Mouse (Mus musculus) forebrain, embryonic 15.5 days (tissue): Measurements from ENCODE around the gene Mok. TPM values are rescaled to one million over a fixed set of nuclear protein-coding genes. Genes with fewer than 3 reads are reported as not detected.

ENCODE experiments used
- ATAC-seq: fragments of 200-750 bp; cut with Nextera tagmentation; replicated peaks from 2 replicates; pipeline ENCODE4 v1.8.0; 2017; ENCODE audit warnings: mild to moderate bottlenecking, moderate TSS enrichment, moderate library complexity
- H3K27ac ChIP-seq: fragments of 300-500 bp; sonication (generic); replicated peaks from 2 replicates; pipeline ENCODE4 v1.5.1; 2015; ENCODE audit warnings: mild to moderate bottlenecking, inconsistent platforms
- H3K27me3 ChIP-seq: fragments of 300-500 bp; sonication (generic); 2 replicates; pipeline ENCODE4 v1.6.1; 2015; ENCODE audit warnings: inconsistent platforms
- H3K36me3 ChIP-seq: fragments of 300-500 bp; sonication (generic); 2 replicates; pipeline ENCODE4 v1.6.1; 2015; ENCODE audit warnings: mild to moderate bottlenecking, inconsistent platforms
- H3K4me1 ChIP-seq: fragments of 300-500 bp; sonication (generic); 2 replicates; pipeline ENCODE4 v1.6.1; 2015; ENCODE audit warnings: inconsistent platforms
- H3K4me2 ChIP-seq: fragments of 300-500 bp; sonication (generic); replicated peaks from 2 replicates; pipeline ENCODE4 v1.6.1; 2015; ENCODE audit warnings: mild to moderate bottlenecking, inconsistent platforms
- H3K4me3 ChIP-seq: fragments of 300-500 bp; sonication (generic); 2 replicates; pipeline ENCODE4 v1.5.1; 2015; ENCODE audit warnings: mild to moderate bottlenecking, inconsistent platforms
- H3K9ac ChIP-seq: fragments of 300-500 bp; sonication (generic); replicated peaks from 2 replicates; pipeline ENCODE4 v1.6.1; 2015; ENCODE audit warnings: mild to moderate bottlenecking, inconsistent platforms
- H3K9me3 ChIP-seq: fragments of 300-500 bp; sonication (generic); 2 replicates; pipeline ENCODE4 v1.6.1; 2016; ENCODE audit warnings: inconsistent platforms
- WGBS: fragments of 180-500 bp; shearing (Covaris S2); methylation state at CpG from one replicate; pipeline ENCODE4 v1.1.7; 2015; ENCODE audit warnings: mixed read lengths; 5-methylcytosine and 5-hydroxymethylcytosine counted together
- polyA plus RNA-seq: library from polyadenylated mRNA; unstranded; fragments of >200 nt; fragmentation: Nextera tagmentation; extraction: Ambion mirVana; gene quantifications from 2 replicates; pipeline ENCODE4 v1.2.1, GENCODE M21; 2015

Mok gene
- polyA plus RNA-seq, 1 experiment from 2014 or later = 13.8 TPM

DNA sequence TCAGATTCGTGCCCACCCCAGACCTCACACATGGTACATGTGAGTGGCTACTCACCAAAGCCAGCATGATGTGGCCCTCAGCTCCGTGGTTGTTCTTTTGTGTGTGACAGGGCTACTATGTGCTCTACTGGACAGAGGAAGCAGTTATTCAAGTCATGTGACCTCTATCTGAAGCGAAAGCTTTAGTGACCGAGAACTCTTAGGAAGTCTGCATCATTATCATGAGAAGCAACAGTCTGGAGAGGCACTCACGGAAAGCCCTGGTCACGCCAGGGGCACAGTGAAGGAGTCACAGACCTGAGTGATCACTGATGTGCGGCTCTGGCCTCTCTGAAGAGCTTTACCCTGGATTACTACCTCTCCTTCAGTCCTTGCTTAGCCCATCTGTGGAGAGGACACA, 18.4 kb downstream of the Mok start:
- H3K27ac ChIP-seq = no peak overlapping the region
- H3K27me3 ChIP-seq = no peaks in the 10 kb centered on the region
- no peak overlapping the region for H3K4me3 ChIP-seq
- no peaks in the 10 kb centered on the region for H3K36me3 ChIP-seq
- no peaks in the 10 kb centered on the region for H3K9me3 ChIP-seq
- no peak overlapping the region for H3K4me2 ChIP-seq
- WGBS = 87% methylated on average over 7 of the region's 7 CpGs
- H3K9ac ChIP-seq = no peak overlapping the region
- no peaks in the 10 kb centered on the region for H3K4me1 ChIP-seq
- ATAC-seq = no peak

DNA sequence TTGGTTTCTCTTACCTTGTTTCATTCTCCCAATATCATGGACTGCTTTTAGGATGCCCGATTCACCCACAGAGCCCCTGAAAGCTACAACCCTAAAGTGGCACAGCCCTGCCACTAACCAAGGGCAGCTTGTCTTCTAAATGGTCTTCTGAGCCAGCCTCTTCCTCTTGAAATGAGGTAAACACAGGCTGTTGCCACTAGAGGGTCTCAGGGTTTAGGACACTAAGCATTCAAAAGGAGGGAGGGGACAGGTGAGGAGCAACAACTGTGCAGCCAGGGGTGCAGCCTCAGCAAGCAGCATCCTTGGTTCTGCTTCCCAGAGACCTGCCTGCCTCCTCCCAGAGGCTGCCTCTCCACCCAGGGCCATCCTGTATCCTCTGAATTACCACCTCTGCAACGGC, 19.0 kb downstream of the Mok start:
- no peaks in the 10 kb centered on the region for H3K36me3 ChIP-seq
- no peaks in the 10 kb centered on the region for H3K27me3 ChIP-seq
- no peak for ATAC-seq
- H3K4me3 ChIP-seq = no peak overlapping the region
- WGBS = 95% methylated on average over 2 of the region's 2 CpGs
- H3K9me3 ChIP-seq = no peaks in the 10 kb centered on the region
- H3K4me2 ChIP-seq = no peak overlapping the region
- no peak overlapping the region for H3K9ac ChIP-seq
- no peak overlapping the region for H3K27ac ChIP-seq
- no peaks in the 10 kb centered on the region for H3K4me1 ChIP-seq

DNA sequence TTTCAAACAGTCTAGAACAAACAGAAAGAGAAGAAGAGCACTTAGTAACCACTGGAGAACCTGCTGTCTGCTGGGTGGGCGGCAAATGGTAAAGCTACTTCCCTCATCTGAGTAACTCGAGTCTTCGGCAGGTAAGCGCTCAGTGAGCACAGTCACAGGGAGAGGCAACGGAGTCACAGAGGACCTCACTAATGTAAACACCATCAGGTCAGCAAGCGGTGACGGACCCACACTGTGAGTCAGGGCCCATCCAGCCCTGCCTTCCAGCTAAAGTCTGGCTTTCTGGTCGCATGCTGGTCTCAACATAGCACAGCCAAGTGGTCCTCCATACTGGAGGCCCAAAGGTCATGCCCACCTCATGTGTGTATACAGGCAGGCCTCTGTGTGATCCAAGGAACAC, 21.4 kb downstream of the Mok start:
- Histone ChIP-seq H3K4me2 (no peak overlapping the region), H3K4me3 (no peak overlapping the region), H3K36me3 (no peaks in the 10 kb centered on the region), H3K27ac (no peak overlapping the region), H3K4me1 (no peaks in the 10 kb centered on the region), H3K9me3 (no peaks in the 10 kb centered on the region), H3K9ac (no peak overlapping the region), H3K27me3 (no peaks in the 10 kb centered on the region)
- ATAC-seq = no peak
- 89% methylated on average over 8 of the region's 8 CpGs for WGBS

DNA sequence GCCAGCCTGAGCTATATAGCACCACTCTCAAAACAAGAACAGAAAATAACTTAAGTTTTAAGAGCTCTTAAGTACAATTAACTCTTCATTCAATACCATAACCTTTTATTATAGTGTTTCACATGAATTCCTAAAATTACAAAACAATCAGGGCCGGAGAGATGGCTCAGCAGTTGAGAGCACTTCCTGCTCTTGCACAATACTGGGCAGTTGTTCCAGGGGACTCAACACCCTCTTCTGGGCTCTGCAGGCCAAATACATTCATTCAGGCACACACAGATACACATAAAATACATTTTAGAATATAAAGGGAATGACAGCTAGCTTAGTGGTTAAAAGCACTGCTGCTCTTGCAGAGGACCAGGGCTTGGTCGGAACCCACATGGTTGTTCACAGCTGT, 23.9 kb downstream of the Mok start:
- Histone ChIP-seq H3K9me3 (no peaks in the 10 kb centered on the region), H3K36me3 (peaks cover 5% of the 10 kb centered on the region; the same call in 1 of the 2 replicates), H3K27ac (no peak overlapping the region), H3K4me3 (no peak overlapping the region), H3K4me2 (no peak overlapping the region), H3K9ac (no peak overlapping the region), H3K4me1 (no peaks in the 10 kb centered on the region), H3K27me3 (no peaks in the 10 kb centered on the region)
- 89% methylated on average over 2 of the region's 2 CpGs for WGBS
- ATAC-seq = no peak

DNA sequence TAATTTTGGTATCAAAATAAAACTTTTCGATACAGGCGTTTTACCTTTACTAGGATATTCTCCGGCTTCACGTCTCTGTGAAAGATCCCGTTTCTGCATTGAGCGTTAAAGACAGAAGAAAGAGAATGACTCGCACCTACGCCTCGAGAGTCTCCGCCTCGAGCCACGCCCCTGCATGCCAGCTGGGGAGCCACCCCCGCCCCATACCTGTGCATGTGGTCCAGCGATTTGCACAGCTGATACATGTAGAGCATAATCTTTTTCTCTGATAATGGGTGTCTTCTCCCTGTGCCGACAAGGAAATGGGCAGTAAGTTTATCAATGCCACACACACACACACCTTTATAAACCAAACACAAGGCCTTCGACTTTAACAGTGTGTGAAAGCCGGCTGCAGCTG, 25.8 kb downstream of the Mok start:
- no peaks in the 10 kb centered on the region for H3K9me3 ChIP-seq
- H3K4me2 ChIP-seq = no peak overlapping the region
- H3K4me3 ChIP-seq = no peak overlapping the region
- 81% methylated on average over 17 of the region's 17 CpGs for WGBS
- no peaks in the 10 kb centered on the region for H3K27me3 ChIP-seq
- H3K27ac ChIP-seq = no peak overlapping the region
- no peak for ATAC-seq
- no peaks in the 10 kb centered on the region for H3K4me1 ChIP-seq
- peaks cover 5% of the 10 kb centered on the region; the same call in 1 of the 2 replicates for H3K36me3 ChIP-seq
- H3K9ac ChIP-seq = no peak overlapping the region

DNA sequence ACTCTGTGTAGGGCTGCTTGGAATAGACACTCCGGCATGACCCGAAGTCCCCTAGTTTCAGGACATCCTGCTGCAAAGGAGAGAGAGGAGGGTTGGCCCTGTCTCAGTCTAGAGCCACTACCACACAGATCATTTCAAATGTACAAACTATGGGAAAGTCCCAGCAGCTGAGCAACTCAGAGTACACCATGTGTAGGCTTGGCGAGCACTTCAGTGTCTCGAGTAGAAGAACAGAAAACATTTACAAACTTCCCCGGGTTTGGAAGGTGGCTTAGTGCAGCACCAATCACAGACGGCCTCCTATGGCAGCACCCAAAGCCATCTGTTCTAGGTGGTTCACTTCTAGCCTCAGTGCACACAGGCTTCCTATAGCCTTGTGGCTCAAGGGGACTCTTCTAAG, 27.1 kb downstream of the Mok start:
- Histone ChIP-seq H3K4me2 (no peak overlapping the region), H3K9ac (no peak overlapping the region), H3K36me3 (peaks cover 5% of the 10 kb centered on the region; the same call in 1 of the 2 replicates), H3K27ac (no peak overlapping the region), H3K4me1 (no peaks in the 10 kb centered on the region), H3K27me3 (no peaks in the 10 kb centered on the region), H3K4me3 (no peak overlapping the region), H3K9me3 (no peaks in the 10 kb centered on the region)
- WGBS = 94% methylated on average over 6 of the region's 6 CpGs
- ATAC-seq = no peak

DNA sequence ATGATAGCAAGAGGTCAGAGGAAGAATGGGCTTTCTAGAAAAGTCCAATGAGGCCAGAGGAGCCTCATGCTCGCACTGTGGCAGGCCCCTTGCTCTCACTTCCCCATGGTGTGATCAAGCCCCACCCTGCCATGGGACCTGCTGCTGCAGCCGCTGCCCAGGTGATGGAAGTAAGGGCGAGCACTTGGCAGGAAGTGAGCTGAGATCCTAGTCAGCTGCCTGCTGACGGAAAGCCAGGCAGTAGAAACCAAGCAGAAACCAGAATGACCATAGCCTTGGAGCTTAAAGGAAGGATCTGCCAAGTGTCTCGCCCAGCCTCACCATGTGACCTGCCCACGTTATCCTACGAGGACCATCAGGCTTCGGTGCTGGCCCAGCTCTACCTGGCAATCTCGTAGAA, 27.6 kb downstream of the Mok start:
- Histone ChIP-seq H3K4me3 (no peak overlapping the region), H3K36me3 (peaks cover 5% of the 10 kb centered on the region; the same call in 1 of the 2 replicates), H3K27me3 (no peaks in the 10 kb centered on the region), H3K9me3 (no peaks in the 10 kb centered on the region), H3K27ac (no peak overlapping the region), H3K9ac (no peak overlapping the region), H3K4me2 (no peak overlapping the region), H3K4me1 (no peaks in the 10 kb centered on the region)
- WGBS = 94% methylated on average over 9 of the region's 9 CpGs
- no peak for ATAC-seq

DNA sequence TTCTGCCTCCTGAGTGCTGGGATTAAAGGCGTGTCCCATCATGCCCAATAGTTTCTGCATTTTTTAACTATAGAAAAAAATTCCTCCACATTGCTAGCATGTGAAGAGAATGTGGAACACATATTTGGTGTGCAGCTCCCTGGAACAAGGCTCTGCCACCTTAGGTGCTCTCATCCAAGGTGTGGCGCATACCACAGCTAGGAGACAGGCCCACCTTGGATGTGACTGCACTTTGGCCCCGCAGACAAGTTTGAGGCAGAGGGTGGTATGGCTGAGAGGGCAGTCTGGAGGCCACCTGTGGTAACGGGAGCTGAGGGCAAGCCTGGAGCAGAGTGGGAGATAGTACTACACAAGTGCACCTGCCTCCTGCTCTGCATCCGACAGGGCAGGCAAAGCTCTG, 31.9 kb downstream of the Mok start:
- H3K27me3 ChIP-seq = no peaks in the 10 kb centered on the region
- H3K9ac ChIP-seq = no peak overlapping the region
- WGBS = 73% methylated on average over 5 of the region's 5 CpGs
- no peaks in the 10 kb centered on the region for H3K9me3 ChIP-seq
- peaks cover 5% of the 10 kb centered on the region; the same call in 1 of the 2 replicates for H3K36me3 ChIP-seq
- peaks cover 5% of the 10 kb centered on the region for H3K4me1 ChIP-seq
- no peak for ATAC-seq
- H3K4me2 ChIP-seq = no peak overlapping the region
- no peak overlapping the region for H3K27ac ChIP-seq
- H3K4me3 ChIP-seq = no peak overlapping the region

DNA sequence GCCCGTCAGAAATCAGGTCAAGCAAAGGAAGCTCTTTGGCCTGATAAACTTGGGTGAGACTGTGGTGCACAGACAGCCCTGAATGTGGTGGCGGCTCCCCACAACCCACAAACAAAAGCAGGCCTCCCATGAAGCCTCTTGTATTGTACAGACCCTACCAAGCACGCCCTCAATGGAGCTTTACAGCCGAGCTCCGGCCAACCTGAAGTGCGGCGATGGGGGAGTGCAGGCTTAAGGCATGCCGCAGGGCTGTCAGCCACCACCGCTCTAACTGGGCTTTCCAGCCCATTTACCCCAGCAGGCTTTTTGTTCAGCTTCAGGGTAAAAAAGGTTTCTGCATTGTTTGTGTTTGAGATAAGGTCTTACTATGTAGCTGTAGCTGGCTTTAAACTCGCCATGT, 32.3 kb downstream of the Mok start:
- Histone ChIP-seq H3K4me3 (no peak overlapping the region), H3K4me1 (peaks cover 5% of the 10 kb centered on the region), H3K4me2 (no peak overlapping the region), H3K9me3 (no peaks in the 10 kb centered on the region), H3K27ac (no peak overlapping the region), H3K36me3 (peaks cover 5% of the 10 kb centered on the region; the same call in 1 of the 2 replicates), H3K27me3 (no peaks in the 10 kb centered on the region), H3K9ac (no peak overlapping the region)
- ATAC-seq = no peak; the same call in 1 of the 2 replicates
- WGBS = 13% methylated on average over 10 of the region's 10 CpGs

DNA sequence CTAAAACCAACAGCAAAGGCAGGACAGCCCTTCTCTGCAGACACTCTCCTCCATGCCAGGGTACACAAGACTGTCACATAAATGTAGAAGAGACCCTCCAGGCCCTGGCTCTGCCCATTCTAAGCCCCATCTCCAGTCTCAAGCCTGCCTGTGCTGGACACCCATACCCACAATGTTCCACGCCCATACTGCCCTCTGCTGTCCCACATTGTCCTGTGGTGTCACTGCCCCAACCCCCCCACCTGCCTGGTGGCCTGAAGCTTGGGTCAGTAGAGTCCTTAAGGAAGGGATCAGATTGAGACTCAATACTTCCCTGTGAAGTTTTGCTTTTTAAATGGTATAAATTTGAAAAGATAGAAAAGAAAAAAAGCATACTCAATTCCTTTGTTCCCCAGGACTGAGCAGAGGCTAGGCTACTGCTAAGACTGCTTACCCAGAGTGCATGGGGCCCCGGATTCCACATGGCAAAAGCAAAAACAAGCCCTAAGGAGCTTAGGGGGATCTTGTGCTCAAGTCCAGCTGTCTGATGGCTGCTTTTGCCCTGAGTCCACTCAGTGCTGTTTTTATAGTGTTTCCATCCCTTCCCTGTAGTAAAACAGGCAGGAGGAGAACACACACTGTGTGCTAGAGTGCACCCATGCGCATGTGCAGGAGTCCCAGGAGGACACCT, 34.3 kb downstream of the Mok start:
- no peak for ATAC-seq

DNA sequence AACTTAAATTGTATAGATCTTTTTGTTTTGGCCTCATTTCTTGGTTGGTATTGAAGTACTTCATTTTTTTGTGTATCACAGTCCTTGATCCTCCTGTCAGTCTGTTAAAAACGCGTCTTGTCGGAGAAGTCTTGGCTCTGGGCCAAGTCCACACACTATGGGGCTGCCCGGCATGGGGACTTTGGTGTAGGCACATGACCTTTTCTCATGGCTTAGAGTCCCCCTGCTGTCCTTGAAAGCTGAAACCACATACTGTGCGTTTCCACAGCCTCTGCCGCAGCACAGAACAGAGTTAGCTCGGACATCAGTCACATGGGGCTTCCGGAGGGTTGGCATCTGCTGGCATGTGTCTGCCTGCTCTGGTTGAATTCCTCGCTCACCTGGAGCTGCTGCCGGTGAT, 36.5 kb downstream of the Mok start:
- H3K4me1 ChIP-seq = peaks cover 8% of the 10 kb centered on the region
- H3K4me3 ChIP-seq = no peak overlapping the region
- WGBS = 11% methylated on average over 10 of the region's 10 CpGs
- no peak overlapping the region for H3K4me2 ChIP-seq
- no peaks in the 10 kb centered on the region for H3K27me3 ChIP-seq
- peak; percentile 72 for ATAC-seq
- no peaks in the 10 kb centered on the region; the same call in 1 of the 2 replicates for H3K36me3 ChIP-seq
- H3K27ac ChIP-seq = no peak overlapping the region
- H3K9ac ChIP-seq = no peak overlapping the region
- H3K9me3 ChIP-seq = no peaks in the 10 kb centered on the region

More for the DNA sequence above, 34.3 kb downstream of the Mok start:
- Histone ChIP-seq H3K4me2 (no peak overlapping the region), H3K36me3 (no peaks in the 10 kb centered on the region; the same call in 1 of the 2 replicates), H3K4me1 (peaks cover 8% of the 10 kb centered on the region), H3K27ac (no peak overlapping the region), H3K4me3 (no peak overlapping the region), H3K9ac (no peak overlapping the region), H3K9me3 (no peaks in the 10 kb centered on the region), H3K27me3 (no peaks in the 10 kb centered on the region)
- 67% methylated on average over 3 of the region's 3 CpGs for WGBS

DNA sequence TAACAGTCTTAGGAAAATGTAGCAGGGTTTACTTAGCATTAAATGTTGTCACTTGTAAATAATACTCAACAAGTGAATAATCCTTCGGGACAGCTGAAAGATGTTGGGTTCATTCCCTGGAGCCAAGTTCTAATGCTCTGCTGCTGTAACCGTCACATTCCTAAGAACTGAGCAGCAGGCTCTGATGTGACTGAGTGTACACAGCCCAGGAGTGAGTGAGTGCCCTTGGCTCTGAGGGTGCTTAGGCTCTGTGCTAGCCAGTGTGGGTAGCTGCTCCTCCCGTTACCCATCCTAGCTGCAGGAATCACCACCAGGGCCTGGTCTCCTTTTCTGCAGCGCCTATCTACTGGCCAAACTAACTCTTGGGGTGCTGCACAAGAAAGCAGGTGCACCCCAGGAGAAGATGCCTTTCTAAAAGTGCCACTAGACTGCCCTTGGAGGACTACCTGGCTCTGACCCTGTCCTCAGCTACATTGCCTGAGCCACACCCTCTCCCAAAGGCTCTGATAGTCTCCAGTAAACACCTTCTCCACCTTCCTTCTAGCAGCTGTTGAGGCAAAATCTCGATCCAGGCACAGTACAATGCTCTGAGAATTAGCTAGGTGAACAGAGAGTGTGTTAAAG, 38.0 kb downstream of the Mok start:
- H3K9ac ChIP-seq = no peak overlapping the region
- H3K27ac ChIP-seq = no peak overlapping the region
- no peak for ATAC-seq

More for the DNA sequence above, 38.0 kb downstream of the Mok start:
- Histone ChIP-seq H3K27me3 (no peaks in the 10 kb centered on the region), H3K9me3 (no peaks in the 10 kb centered on the region), H3K36me3 (no peaks in the 10 kb centered on the region), H3K4me2 (no peak overlapping the region), H3K4me3 (no peak overlapping the region), H3K4me1 (peaks cover 8% of the 10 kb centered on the region)
- WGBS = 87% methylated on average over 5 of the region's 5 CpGs
